Mouse (Mus musculus): ENCODE data around the gene Rbm47.

DNA sequence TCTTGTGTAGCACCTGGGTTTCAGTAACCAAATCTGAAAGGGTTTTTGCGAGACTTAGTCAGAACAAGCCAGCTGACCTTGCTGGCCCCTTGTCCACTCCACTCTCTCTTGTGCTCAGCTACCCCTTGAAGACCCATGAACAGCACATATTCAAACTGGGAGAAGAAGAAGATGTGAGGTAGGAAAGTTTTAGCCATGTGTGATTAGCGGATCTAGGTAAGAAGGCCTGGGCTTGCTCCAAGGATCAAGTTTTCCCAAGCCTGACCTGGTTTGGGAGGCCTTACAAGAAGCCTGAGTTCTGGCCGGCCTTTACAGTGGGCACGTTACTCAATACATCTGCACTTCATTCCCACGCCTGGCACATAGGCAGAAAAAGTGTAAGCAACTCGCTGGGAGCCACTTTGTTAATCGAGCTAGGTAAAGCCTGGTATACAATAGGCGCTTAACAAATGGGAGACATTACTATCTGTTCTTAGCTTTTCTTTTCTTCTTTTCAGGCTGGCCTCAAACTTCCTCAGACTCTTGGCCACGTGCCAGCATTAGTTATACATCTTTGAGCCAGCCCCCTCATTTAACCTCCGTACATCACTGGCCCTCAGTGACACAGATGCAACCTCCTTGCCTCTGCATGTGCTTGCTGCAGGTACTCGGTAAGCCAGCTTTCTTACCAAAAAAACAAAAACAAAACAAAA, 37.6 kb downstream of the Rbm47 start:
- no peak for TF ChIP-seq CTCF (IDR thresholded peaks at IDR 0.05; ENCODE audit: extremely low read depth, insufficient read length, insufficient replicate concordance, low read depth, low read length)
- no peak for TF ChIP-seq POLR2A (IDR thresholded peaks at IDR 0.05; ENCODE audit: low read depth, low read length)

Measured in small intestine, adult 2 months (tissue).